Mouse (Mus musculus) bone marrow, adult 2 months (tissue): ENCODE data around the gene Col4a2.

Source experiments
- CTCF ChIP-seq: fragments of 200-500 bp; IDR thresholded peaks from 2 replicates; pipeline ENCODE4 v1.5.1; 2011; ENCODE audit warnings: low read length, control low read depth; ENCODE audit not compliant: control insufficient read depth, insufficient read depth
- POLR2A ChIP-seq: fragments of 200-500 bp; IDR thresholded peaks from 2 replicates; pipeline ENCODE4 v1.6.1; 2011; ENCODE audit warnings: low read depth, mild to moderate bottlenecking, control low read depth, low read length, borderline replicate concordance; ENCODE audit not compliant: control insufficient read depth

DNA sequence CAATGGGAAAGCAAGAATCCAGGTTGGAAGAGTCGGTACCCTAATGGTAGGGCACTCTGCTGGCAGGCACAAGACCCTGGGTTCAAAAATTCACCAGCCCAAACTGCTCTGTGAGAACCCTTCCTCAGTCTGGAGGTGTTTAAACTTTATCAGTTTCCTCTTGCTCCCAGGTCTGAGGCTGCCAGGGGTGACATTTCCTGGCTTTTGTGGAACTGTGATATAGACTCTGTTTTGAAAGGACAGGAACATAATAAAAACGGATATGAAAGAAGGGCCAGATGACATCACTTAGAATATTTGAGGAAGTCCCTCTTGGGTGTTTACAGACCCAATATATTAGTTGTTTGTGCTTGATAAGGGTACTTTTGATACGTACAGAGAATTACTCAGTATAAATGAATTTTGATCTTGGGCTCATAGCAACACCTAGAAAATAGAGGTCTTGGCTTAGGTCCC is 28.5 kb downstream of the Col4a2 start:
- TF ChIP-seq POLR2A (no peak), CTCF (no peak)
